Mouse (Mus musculus): ENCODE results near the gene Bmt2.

Bmt2 gene

DNA sequence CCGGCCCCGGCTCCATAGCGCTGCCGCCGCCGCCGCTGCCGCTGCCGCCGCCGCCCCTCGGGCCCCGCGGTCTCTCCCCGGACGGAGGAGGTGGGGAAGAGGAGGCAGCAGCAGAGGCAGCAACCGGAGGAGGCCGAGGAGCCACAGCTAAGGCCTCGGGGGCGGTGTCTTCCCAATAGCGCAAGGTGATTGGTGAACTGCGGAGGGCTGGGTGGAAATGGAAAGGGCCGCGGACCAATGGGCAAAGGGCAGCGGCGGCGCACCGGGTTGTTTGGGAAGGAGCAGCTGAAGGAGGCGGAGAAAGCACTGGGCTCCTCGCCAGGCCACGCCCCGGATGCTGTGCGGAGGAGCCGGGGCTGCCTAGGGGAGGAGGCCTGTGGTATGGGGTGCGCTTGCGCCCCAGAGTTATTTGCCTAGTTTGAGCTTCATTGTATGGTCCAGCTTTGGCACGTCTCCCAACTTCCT is at the start of gene Bmt2:
Gene Bmt2, minus strand, starts transcription at position 149 of the 465 bp plus-strand sequence.
- in situ Hi-C loops (cut with MboI, MseI), result loop anchor here (5.0 to 25.0 kb wide), 2 partner anchors 71 to 616 kb away; partner anchors contain the start of genes Tmem106b and Tmem168

GRCm38 (mm10) chr6:13722166-13722565 is 44.4 kb upstream of the Bmt2 start:
- in situ Hi-C loops (cut with MboI, MseI), result no loop called here

DNA sequence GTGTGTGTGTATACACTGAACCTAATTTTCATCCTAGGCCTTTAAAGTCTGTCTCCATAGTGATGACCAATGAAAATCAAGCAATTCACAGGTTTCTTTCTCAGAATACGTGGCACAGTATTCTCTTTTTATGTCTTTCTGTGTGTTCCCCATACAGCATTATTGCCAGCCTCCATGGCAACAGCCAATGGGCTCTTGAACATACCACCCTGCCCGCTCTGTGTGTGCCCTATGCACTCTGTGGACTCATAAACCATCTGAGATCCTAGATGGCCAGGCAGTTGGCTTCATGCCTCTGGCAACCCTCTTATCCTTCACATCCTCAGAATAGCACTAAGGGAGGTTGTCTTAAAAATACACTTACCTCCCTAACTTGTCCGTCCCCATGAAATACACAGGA is 37.1 kb upstream of the Bmt2 start:
- in situ Hi-C loops (cut with MboI, MseI), result no loop called here

DNA sequence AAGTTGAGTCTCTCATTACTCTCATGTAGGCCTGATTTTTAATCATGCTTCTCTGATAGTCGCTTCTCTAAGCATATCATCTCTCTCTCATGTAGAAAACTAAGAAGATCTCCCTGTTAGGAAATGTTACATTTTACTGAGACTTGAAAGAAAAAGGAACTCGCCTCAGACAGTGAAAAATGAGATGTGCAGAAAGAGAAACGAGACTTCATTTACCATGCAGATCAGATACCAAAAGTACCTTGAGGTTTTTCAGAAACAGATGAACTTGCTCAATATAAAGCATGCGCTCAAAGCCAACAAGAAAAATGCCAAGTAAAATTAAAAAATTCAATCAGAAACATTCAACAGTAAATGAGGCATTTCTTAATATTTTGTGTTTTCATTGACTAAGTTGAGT is 19.1 kb upstream of the Bmt2 start:
- in situ Hi-C loops (cut with MboI, MseI), result loop anchor here (25.0 kb wide), 1 partner anchor 635 kb away; the partner anchor contains the start of gene Tmem106b

DNA sequence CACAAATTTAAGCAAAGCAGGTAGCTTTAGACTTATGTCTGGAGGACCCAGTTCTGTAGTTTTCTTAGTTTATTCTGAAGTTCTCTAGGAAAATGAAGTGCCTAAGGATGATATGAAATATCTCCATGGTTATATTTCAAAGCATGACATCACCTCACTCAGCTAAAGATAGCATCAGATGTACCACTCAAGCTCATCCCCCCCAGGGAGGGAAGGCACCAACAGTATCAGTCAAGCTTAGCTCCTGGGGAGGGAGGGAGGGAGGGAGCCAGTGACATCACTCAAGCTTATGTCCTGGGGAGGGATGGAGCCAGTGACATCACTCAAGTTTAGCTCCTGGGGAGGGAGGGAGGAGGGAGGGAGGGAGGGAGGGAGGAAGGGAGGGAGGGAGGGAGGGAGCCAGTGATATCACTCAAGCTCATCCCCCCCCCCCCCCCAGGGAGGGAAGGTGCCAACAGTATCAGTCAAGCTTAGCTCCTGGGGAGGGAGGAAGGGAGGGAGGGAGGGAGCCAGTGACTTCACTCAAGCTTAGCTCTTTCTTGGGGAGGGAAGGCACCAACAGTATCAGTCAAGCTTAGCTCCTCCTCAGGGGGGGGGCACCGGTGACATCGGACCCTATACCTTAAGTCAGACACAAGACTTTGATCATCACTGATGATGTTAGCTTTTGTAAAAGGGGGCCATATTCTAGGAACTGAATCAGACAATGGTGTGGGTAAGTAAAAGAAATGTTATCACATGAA is 17.5 kb upstream of the Bmt2 start:
- in situ Hi-C loops (cut with MboI, MseI), result loop anchor here (25.0 kb wide), 1 partner anchor 633 kb away; the partner anchor contains the start of gene Tmem106b

DNA sequence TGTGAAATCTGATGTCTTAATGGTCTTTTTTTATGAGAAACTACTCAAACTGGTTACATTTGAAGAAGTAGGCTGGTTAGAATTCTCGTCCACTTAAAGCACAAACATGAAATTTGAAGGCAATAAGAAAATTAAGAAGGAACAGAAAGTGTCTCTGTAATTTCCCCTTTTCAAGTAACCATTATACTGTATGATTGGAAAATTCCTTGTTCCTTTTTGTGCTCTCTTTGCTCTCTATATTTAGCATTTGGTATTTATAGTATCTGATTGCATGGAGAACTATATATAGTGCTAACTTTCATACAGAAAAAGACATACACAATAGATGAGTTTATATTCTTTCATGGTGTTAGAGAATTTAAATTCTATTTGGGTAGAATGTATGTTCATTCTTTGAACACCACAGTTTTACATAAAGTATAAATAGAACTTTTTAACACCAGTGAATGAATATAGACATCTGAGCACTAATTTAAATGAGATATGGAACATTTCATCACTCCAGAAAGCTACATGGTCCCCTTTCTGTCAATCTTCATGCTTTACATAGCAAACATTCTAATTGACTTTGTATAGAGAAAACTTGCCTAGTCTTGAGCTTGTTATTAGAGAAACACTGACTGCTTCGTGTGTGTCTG is 14.0 kb upstream of the Bmt2 start:
- in situ Hi-C loops (cut with MboI, MseI), result loop anchor here (25.0 kb wide), 1 partner anchor 629 kb away; the partner anchor contains the start of gene Tmem106b

GRCm38 (mm10) chr6:13690398-13690797 is 12.6 kb upstream of the Bmt2 start:
- in situ Hi-C loops (cut with MboI, MseI), result loop anchor here (25.0 kb wide), 1 partner anchor 628 kb away; the partner anchor contains the start of gene Tmem106b

DNA sequence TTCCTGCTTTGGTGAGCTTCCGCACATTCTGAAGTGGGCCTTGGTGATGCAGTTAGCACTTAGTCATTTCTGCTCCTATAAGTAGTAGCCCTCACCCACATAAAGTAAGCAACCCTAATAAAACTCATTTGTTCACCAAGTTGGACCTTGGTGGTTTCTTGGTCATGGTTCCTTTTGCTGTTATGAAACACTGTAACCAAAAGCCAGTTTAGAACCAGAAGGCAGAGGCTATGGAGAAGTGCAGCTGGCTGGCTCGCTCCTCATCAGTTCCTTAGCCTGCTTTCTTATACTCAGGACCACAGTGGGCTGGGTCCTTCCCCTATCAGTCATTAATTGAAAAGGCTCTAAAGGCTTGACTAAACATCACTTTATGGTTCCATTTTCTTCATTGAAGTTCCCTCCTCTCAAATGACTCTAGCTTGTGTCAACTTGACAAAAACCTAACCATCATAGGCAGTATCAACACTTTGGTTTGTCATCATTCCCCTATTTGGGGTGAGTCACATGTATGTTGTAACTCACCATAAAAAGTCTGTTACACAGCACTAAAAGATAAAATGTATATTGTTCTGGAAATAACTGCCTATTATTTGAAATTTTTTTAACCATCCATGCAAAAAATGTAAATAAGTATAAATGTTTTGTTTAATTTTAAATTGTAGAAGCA is 6.3 kb upstream of the Bmt2 start:
- in situ Hi-C loops (cut with MboI, MseI), result loop anchor here (25.0 kb wide), 1 partner anchor 622 kb away; the partner anchor contains the start of gene Tmem106b

DNA sequence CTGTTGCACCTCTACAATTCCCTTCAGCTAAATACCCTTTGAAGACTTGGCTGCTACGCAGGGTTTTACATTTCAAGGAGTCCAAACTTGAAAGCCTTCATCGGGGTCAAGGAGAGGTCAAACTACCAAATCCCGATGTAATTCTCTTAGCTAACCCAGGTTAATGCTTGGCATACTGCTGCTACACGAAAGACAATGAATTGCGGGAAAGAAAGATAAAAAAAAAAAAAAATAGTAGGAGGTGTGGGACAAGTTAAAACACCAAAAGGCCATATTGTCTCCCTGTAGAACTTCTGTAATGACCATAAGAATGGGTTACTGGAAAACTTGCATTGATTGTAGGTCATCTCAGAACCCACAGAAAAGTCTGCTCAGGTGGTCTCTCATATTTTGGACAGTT is 583 bp upstream of the Bmt2 start:
- in situ Hi-C loops (cut with MboI, MseI), result loop anchor here (5.0 to 25.0 kb wide), 2 partner anchors 71 to 616 kb away; partner anchors contain the start of genes Tmem106b and Tmem168

DNA sequence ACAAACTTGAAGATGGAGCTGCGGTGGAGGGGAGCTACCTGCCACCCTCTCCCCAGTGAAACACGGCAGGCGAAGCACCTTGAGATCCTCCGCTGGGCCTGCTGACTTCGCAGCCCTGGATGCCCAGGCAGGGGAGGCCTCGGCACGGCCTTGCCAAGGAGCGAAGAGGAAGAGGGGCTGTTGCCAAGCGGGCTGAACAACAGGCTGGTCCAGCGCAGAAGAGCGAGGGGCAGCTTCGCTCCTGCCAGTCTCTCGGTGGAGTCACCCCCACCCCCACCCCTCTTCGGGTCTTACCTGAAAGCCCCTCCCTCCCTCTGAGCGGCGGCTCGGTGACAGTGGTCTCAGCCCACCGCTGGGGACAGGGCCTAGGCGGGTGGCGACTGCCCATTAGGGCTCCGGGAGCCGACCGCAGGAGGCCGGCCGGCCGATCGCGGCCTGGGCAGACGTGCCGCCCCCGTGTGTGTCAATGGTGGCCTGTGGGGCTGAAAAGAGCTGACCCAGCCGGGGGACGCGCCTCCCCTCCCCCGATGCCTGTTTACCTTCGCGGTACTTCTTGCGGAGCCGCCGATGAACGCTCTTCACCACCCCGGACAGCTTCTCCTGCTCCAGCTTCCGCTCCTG is 515 bp downstream of the Bmt2 start:
- in situ Hi-C loops (cut with MboI, MseI), result loop anchor here (5.0 to 25.0 kb wide), 2 partner anchors 70 to 615 kb away; partner anchors contain the start of genes Tmem106b and Tmem168

DNA sequence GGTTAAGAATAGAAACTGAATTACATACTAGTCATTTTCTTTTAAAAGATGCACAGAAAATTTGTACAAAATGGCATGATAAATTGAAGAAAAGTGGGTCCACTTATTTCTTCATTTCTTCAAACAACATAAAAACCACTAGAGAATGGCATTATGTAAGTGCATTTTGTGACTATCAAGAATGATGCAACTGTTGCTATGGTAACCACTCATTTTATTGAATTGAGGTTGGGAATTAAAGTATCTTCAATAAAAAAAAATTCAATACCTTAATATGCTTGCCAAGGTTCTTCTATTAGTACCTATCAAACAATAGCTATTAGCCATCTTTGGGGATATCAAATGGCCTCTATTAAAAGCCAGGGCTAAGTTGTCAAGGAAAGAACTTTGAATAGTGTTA is 1.6 kb downstream of the Bmt2 start:
- in situ Hi-C loops (cut with MboI, MseI), result loop anchor here (5.0 to 25.0 kb wide), 2 partner anchors 69 to 614 kb away; partner anchors contain the start of genes Tmem106b and Tmem168

DNA sequence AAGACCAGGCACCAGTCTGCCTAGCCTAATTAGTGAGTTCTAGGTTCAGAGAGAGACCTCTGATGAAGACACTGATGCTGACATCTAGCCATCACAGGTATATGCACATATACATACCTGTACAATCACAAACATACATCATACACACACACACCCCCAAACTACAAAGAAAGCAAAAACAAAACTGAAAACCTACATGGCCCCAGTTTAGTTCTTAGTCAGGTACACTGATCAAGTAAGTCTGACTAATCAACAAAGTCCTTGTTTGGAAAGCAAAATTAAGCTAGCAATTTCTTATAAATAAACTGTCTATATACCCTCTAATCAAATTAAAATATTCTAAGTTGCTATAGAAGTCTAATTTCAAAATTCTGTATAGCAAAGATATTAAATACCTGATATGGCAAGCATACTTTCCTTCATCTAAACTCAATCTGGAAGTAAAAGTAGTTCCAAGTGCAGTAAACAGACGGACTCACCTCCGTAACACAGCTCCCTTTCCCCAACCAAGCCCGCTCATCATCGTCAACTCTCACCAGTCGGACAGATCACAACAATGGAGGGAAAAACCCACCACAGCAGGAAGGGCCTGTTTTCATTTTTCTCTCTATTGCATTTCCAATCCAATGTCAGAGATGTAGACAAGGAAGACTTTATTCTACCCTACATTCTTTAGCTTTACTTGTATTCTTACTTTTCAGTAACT is 3.0 kb downstream of the Bmt2 start:
- in situ Hi-C loops (cut with MboI, MseI), result loop anchor here (5.0 to 25.0 kb wide), 2 partner anchors 67 to 612 kb away; partner anchors contain the start of genes Tmem106b and Tmem168

DNA sequence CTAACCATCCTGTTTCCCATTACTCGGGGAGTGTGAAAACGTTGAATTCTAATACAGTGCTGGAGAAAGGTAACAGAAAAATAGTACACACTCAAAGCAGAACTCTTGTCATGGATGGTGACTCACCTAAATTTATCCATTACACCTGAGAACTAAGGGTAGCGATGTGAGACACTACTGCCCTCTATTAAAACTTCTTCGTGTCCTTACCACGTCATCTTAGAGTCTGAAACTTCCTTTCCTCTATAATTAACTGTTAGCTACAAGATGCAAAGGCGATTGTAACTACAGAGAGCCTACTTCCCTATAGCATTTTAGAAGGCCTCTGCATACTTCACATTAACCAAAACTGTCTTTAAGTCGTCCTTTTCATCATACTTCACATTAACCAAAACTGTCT is 12.1 kb downstream of the Bmt2 start:
- in situ Hi-C loops (cut with MboI, MseI), result no loop called here

- in situ Hi-C loops (cut with MboI, MseI), result no loop called here
Observed at GRCm38 (mm10) chr6:13658016-13658415, 19.8 kb downstream of the Bmt2 start.

DNA sequence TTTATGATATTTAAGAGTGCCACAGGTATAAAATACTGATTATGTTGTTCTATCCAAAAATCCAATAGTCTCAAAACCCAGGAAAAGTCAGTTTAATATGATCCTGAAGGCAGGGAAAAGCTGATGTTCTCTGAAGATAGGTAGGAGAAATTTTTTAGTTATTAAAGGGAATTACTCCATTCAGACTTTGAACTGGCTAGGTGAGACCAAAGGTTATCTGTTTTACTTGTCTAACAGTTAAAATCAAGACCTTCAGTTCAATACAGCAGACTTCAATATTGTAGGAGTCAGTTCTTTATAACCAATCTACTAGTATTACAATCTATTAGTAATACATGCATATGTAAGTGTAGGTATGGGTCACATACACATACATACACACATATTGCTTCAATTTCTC is 23.7 kb downstream of the Bmt2 start:
- in situ Hi-C loops (cut with MboI, MseI), result no loop called here

- in situ Hi-C loops (cut with MboI, MseI), result no loop called here
Observed at GRCm38 (mm10) chr6:13652284-13652683, 25.5 kb downstream of the Bmt2 start.

DNA sequence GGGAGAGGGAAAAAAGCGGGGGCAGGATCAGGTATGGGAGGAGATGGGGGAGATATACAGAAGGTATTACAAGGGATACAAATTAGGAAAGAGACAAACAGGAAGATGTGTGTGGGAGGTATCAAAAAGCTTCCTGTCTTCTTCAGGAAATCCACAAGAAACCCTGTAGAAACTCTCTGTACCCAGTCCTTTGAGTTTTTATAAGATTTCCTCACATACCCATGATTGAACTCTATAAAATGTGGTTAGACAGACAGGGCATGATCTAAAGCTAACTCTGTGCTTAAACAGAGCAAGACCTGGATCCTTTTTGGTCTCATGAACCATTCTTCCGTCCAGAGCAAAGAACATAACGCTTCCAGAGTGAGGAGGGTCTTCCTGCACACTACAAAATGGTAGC is 26.9 kb downstream of the Bmt2 start:
- in situ Hi-C loops (cut with MboI, MseI), result no loop called here

- in situ Hi-C loops (cut with MboI, MseI), result no loop called here
Observed at GRCm38 (mm10) chr6:13648305-13648704, 29.5 kb downstream of the Bmt2 start.

DNA sequence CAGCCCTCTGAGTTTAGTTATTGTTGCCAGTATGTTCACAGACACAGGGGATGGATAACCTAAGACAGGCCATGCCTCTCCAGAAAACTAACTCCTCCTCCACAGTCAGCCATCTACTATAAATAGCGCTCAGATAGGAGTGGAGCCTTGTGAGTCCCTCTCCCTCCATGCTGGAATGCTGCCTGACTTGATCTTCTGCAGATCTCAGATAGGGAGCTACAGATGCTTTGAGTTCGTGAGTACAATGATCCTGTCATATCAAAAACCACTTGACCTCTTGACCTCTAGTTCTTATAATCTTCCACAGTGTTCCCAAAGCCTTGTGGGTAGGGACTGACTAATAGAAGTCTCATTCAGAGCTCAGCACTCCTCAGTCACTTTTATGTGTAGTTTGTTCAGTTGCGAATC is 41.2 kb downstream of the Bmt2 start:
- in situ Hi-C loops (cut with MboI, MseI), result no loop called here

DNA sequence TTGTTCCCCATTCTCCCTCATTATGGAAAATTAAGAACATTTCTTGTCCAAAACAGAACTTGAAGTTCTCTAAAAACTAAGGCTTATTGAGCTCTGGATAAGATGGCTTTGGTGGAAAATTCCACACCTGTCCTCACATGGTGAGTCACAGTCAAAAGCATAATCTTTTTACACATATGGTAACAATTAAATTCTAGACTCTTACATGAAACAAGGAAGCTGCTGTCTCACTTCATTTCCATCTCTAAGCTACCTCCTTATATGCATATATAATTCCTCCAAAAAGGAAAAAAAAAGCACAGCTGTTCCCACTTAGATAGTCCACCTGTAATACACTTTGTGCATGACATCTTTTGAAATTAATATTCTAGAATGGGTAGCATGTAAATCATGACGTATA is 45.2 kb downstream of the Bmt2 start:
- in situ Hi-C loops (cut with MboI, MseI), result no loop called here

- in situ Hi-C loops (cut with MboI, MseI), result no loop called here
Observed at GRCm38 (mm10) chr6:13630607-13631006, 47.2 kb downstream of the Bmt2 start.

Measured in regulatory T cell (primary cell).